Mouse (Mus musculus) MEL (cell line): Measurements from ENCODE around the gene Gli3. TPM values are rescaled to one million over a fixed set of nuclear protein-coding genes. Genes with fewer than 3 reads are reported as not detected.

Experiments
- DNase-seq: peaks from one replicate; pipeline ENCODE4 v3.0.0; 2011; ENCODE audit warnings: low read depth, low spot score
- H3K27ac ChIP-seq: 2 replicates; pipeline ENCODE4 v1.5.1; 2012; ENCODE audit warnings: low read depth, mild to moderate bottlenecking, control low read depth, low read length, moderate library complexity; ENCODE audit not compliant: control insufficient read depth
- H3K27me3 ChIP-seq, 2 experiments: fragments of 150-350 bp in 1 of 2; sonication (generic) in 1 of 2; 2 replicates each; pipeline ENCODE4 v1.6.1; 2012; ENCODE audit warnings: low read length in 2 of 2, mild to moderate bottlenecking in 2 of 2, improper control_type of control experiment in 1 of 2, moderate library complexity in 1 of 2; ENCODE audit not compliant: insufficient read depth in 2 of 2, control insufficient read depth in 1 of 2
- H3K36me3 ChIP-seq, 2 experiments: 2 replicates each; pipeline ENCODE4 v1.6.1; 2012 to 2014; ENCODE audit warnings: low read length in 2 of 2, improper control_type of control experiment in 1 of 2, inconsistent platforms in 1 of 2, mild to moderate bottlenecking in 1 of 2; ENCODE audit not compliant: insufficient read depth in 2 of 2, control insufficient read depth in 1 of 2
- H3K4me1 ChIP-seq, 2 experiments: fragments of 150-350 bp in 1 of 2; sonication (generic) in 1 of 2; 2 replicates each; pipeline ENCODE4 v1.6.1; 2012; ENCODE audit warnings: low read length in 2 of 2, improper control_type of control experiment in 1 of 2, mild to moderate bottlenecking in 1 of 2; ENCODE audit not compliant: insufficient read depth in 2 of 2, control insufficient read depth in 1 of 2
- H3K4me3 ChIP-seq, 2 experiments: fragments of 150-350 bp in 1 of 2; sonication (generic) in 1 of 2; 2 replicates each; pipeline ENCODE4 v1.5.1; 2012; ENCODE audit warnings: low read depth in 2 of 2, low read length in 2 of 2, mild to moderate bottlenecking in 2 of 2, moderate library complexity in 2 of 2, control low read depth in 1 of 2, improper control_type of control experiment in 1 of 2; ENCODE audit not compliant: control insufficient read depth in 1 of 2, insufficient read depth in 1 of 2
- H3K79me2 ChIP-seq: 2 replicates; pipeline ENCODE4 v1.6.1; 2012; ENCODE audit warnings: mild to moderate bottlenecking, low read length, moderate library complexity; ENCODE audit not compliant: control insufficient read depth, poor library complexity, insufficient read depth
- H3K9ac ChIP-seq: 2 replicates; pipeline ENCODE4 v1.6.1; 2012; ENCODE audit warnings: low read depth, mild to moderate bottlenecking, control low read depth, low read length, moderate library complexity; ENCODE audit not compliant: control insufficient read depth, poor library complexity, severe bottlenecking
- H3K9me3 ChIP-seq: fragments of 150-350 bp; sonication (generic); replicated peaks from 2 replicates; pipeline ENCODE4 v1.6.1; 2012; ENCODE audit warnings: mild to moderate bottlenecking, low read length, improper control_type of control experiment, moderate library complexity; ENCODE audit not compliant: insufficient read depth
- BHLHE40 ChIP-seq: IDR thresholded peaks from 2 replicates; pipeline ENCODE4 v1.6.1; 2012; ENCODE audit warnings: low read depth, mild to moderate bottlenecking, inconsistent platforms, low read length, improper control_type of control experiment, borderline replicate concordance
- CHD1 ChIP-seq: IDR thresholded peaks from 2 replicates; pipeline ENCODE4 v1.6.1; 2012; ENCODE audit warnings: low read depth, mild to moderate bottlenecking, inconsistent platforms, low read length, improper control_type of control experiment
- CHD2 ChIP-seq: IDR thresholded peaks from 2 replicates; pipeline ENCODE4 v1.6.1; 2011; ENCODE audit warnings: low read length, improper control_type of control experiment
- CTCF ChIP-seq, 3 experiments: IDR thresholded peaks in 2 of 3; conservative IDR thresholded peaks in 1 of 3; 2 replicates each; pipeline ENCODE4 v1.5.1; 2011 to 2012; ENCODE audit warnings: low read length in 3 of 3, low read depth in 2 of 3, mild to moderate bottlenecking in 2 of 3, improper control_type of control experiment in 1 of 3, inconsistent platforms in 1 of 3, mixed read lengths in 1 of 3, moderate library complexity in 1 of 3; ENCODE audit not compliant: control insufficient read depth in 1 of 3, insufficient read depth in 1 of 3, poor library complexity in 1 of 3, severe bottlenecking in 1 of 3
- E2F4 ChIP-seq: IDR thresholded peaks from 2 replicates; pipeline ENCODE4 v1.6.1; 2011; ENCODE audit warnings: low read depth, low read length, improper control_type of control experiment, borderline replicate concordance
- ELF1 ChIP-seq: IDR thresholded peaks from 2 replicates; pipeline ENCODE4 v1.6.1; 2014; ENCODE audit warnings: low read depth, mild to moderate bottlenecking, inconsistent platforms, low read length, improper control_type of control experiment, moderate library complexity
- ETS1 ChIP-seq: IDR thresholded peaks from 2 replicates; pipeline ENCODE4 v1.6.1; 2012; ENCODE audit warnings: low read depth, mild to moderate bottlenecking, inconsistent platforms, low read length, improper control_type of control experiment, moderate library complexity
- HCFC1 ChIP-seq: IDR thresholded peaks from 2 replicates; pipeline ENCODE4 v1.6.1; 2012; ENCODE audit warnings: low read depth, mild to moderate bottlenecking, inconsistent platforms, low read length, improper control_type of control experiment, moderate library complexity
- KAT2A ChIP-seq: conservative IDR thresholded peaks from 2 replicates; pipeline ENCODE4 v1.6.1; 2012; ENCODE audit warnings: low read depth, low read length, improper control_type of control experiment, inconsistent platforms
- MAFK ChIP-seq: IDR thresholded peaks from 2 replicates; pipeline ENCODE4 v1.6.1; 2011; ENCODE audit warnings: low read depth, mild to moderate bottlenecking, low read length, improper control_type of control experiment, borderline replicate concordance
- MAZ ChIP-seq: IDR thresholded peaks from 2 replicates; pipeline ENCODE4 v1.6.1; 2012; ENCODE audit warnings: low read depth, mild to moderate bottlenecking, inconsistent platforms, low read length, improper control_type of control experiment
- MYC ChIP-seq: IDR thresholded peaks from 2 replicates; pipeline ENCODE4 v1.6.1; 2011; ENCODE audit warnings: low read depth, mild to moderate bottlenecking, low read length, improper control_type of control experiment, moderate library complexity
- NELFE ChIP-seq: IDR thresholded peaks from 2 replicates; pipeline ENCODE4 v1.6.1; 2011; ENCODE audit warnings: low read depth, low read length, improper control_type of control experiment
- NRF1 ChIP-seq: IDR thresholded peaks from 2 replicates; pipeline ENCODE4 v1.6.1; 2014; ENCODE audit warnings: low read depth, mild to moderate bottlenecking, inconsistent platforms, low read length, improper control_type of control experiment, moderate library complexity; ENCODE audit not compliant: poor library complexity, insufficient read depth, severe bottlenecking
- POLR2A ChIP-seq, 2 experiments: IDR thresholded peaks; 2 replicates each; pipeline ENCODE4 v1.6.1; 2011 to 2012; ENCODE audit warnings: low read length in 2 of 2, mild to moderate bottlenecking in 2 of 2, control low read depth in 1 of 2, improper control_type of control experiment in 1 of 2, low read depth in 1 of 2, moderate library complexity in 1 of 2; ENCODE audit not compliant: control insufficient read depth in 1 of 2, insufficient read depth in 1 of 2, poor library complexity in 1 of 2
- POLR2AphosphoS2 ChIP-seq: IDR thresholded peaks from 2 replicates; pipeline ENCODE4 v1.6.1; 2011; ENCODE audit warnings: low read length, improper control_type of control experiment
- RAD21 ChIP-seq: IDR thresholded peaks from 2 replicates; pipeline ENCODE4 v1.6.1; 2011; ENCODE audit warnings: mild to moderate bottlenecking, low read depth, low read length, improper control_type of control experiment
- SIN3A ChIP-seq: IDR thresholded peaks from 2 replicates; pipeline ENCODE4 v1.6.1; 2012; ENCODE audit warnings: low read length, improper control_type of control experiment, inconsistent platforms
- TAL1 ChIP-seq: IDR thresholded peaks from 2 replicates; pipeline ENCODE4 v1.6.1; 2012; ENCODE audit warnings: mild to moderate bottlenecking, inconsistent platforms, low read length, moderate library complexity, mixed read lengths
- TBP ChIP-seq: IDR thresholded peaks from 2 replicates; pipeline ENCODE4 v1.8.0; 2011; ENCODE audit warnings: low read depth, low read length, improper control_type of control experiment
- TCF12 ChIP-seq: IDR thresholded peaks from 2 replicates; pipeline ENCODE4 v1.6.1; 2014; ENCODE audit warnings: low read depth, mild to moderate bottlenecking, inconsistent platforms, low read length, improper control_type of control experiment, moderate library complexity
- UBTF ChIP-seq: IDR thresholded peaks from 2 replicates; pipeline ENCODE4 v1.6.1; 2012; ENCODE audit warnings: low read depth, mild to moderate bottlenecking, inconsistent platforms, low read length, improper control_type of control experiment, moderate library complexity, borderline replicate concordance; ENCODE audit not compliant: insufficient read depth
- ZC3H11A ChIP-seq: IDR thresholded peaks from 2 replicates; pipeline ENCODE4 v1.6.1; 2012; ENCODE audit warnings: low read depth, mild to moderate bottlenecking, inconsistent platforms, low read length, improper control_type of control experiment
- polyA plus RNA-seq, 2 experiments: library from polyadenylated mRNA; stranded (reverse) in 1 of 2; unstranded in 1 of 2; fragments of >175 nt in 1 of 2; fragments of >200 nt in 1 of 2; gene quantifications; 2 replicates each; pipeline versions ENCODE4 v1.2.1 to v1.2.4; 2012; ENCODE audit warnings: low replicate concordance in 2 of 2, low read depth in 1 of 2; ENCODE audit not compliant: insufficient read length in 2 of 2, insufficient read depth in 1 of 2, missing spikeins in 1 of 2
- total RNA-seq: library from RNA; depleted of rRNA; stranded (reverse); fragments of 300-350 nt; gene quantifications from 2 replicates; pipeline ENCODE4 v1.2.3, GENCODE M21; 2012

The Gli3 gene
- total and polyA plus RNA-seq, 3 experiments, result not detected

DNA sequence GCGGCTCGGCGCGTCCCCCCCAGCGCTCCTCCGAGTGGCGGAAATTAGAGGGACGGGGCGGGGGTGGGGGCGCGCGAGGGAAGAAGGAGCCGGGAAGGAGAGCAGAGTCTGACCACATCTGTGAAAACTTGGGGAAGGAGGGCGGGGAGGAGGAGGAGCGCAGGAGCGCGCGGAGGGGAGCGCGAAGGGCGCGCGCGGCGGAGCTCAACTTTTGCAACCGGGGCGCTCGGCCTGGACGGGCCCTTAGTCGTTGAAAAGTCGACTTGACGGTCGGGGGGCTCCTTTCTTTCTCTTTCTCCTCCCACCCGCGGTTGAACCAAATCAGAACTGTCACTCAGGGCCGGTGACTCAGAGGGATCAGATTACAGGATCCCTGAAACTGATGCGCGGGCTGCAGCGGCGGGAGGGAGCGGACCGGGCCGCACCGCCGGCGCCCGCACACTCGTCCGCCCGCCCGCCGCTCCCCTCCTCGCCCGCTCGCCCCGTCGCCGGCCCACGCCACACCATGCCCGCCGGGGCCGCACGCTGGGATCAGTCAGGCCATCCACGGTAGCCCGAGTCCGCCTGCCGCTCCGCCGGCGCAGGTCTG is 551 bp downstream of the Gli3 start:
- Histone ChIP-seq H3K27me3 (no peaks in the 10 kb centered on the region), H3K9me3 (no peaks in the 10 kb centered on the region), H3K79me2 (no peaks in the 10 kb centered on the region), H3K36me3 (no peaks in the 10 kb centered on the region), H3K4me3 (no peak overlapping the region), H3K9ac (no peak overlapping the region), H3K27ac (no peak overlapping the region), H3K4me1 (no peaks in the 10 kb centered on the region)
- DNase-seq, result no peak
- no peak for TF ChIP-seq ZC3H11A
- TF ChIP-seq CHD1, result no peak
- TF ChIP-seq ELF1, result no peak
- TF ChIP-seq RAD21, result no peak
- no peak for TF ChIP-seq E2F4
- TF ChIP-seq UBTF, result no peak
- no peak for TF ChIP-seq HCFC1
- no peak for TF ChIP-seq BHLHE40
- TF ChIP-seq MAFK, result no peak
- no peak for TF ChIP-seq SIN3A
- no peak for TF ChIP-seq POLR2A (IDR thresholded peaks at IDR 0.05; ENCODE audit: control insufficient read depth in 1 of 2, insufficient read depth in 1 of 2, low read depth in 1 of 2, low read length in 2 of 2, poor library complexity in 1 of 2)
- no peak for TF ChIP-seq NRF1
- no peak for TF ChIP-seq ETS1
- TF ChIP-seq CTCF (IDR thresholded peaks at IDR 0.05 in 2 of 3, conservative IDR thresholded peaks at IDR 0.05 in 1 of 3; ENCODE audit: control insufficient read depth in 1 of 3, insufficient read depth in 1 of 3, low read depth in 2 of 3, low read length in 3 of 3, poor library complexity in 1 of 3, severe bottlenecking in 1 of 3), result no peak
- TF ChIP-seq TCF12, result no peak
- no peak for TF ChIP-seq TBP

DNA sequence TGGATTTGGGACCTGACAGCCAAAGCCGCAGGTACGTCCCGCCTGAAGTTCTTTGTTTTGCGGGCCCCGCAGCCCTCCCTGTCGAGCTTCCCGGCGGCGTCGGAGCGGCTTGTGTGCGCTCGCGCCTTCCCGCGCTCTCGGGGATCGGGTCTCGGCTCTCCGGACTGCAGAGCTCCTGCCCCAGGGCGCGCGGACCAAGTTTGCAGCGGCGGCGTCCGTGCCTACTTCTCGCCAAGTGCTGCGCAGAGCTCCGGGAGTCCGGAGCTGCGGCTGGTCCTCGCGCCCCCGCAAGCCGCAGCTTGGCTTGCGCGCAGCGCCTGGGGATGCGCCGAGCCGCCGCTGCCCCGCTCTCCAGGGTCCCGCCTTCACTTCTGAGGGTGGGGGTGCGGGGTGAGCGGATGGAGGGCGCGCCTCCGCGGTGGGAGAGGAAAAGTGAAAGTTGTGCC is 1.1 kb downstream of the Gli3 start:
- Histone ChIP-seq H3K36me3 (no peaks in the 10 kb centered on the region), H3K4me3 (no peak overlapping the region), H3K4me1 (no peaks in the 10 kb centered on the region), H3K9me3 (no peaks in the 10 kb centered on the region), H3K27me3 (no peaks in the 10 kb centered on the region), H3K9ac (no peak overlapping the region), H3K27ac (no peak overlapping the region), H3K79me2 (no peaks in the 10 kb centered on the region)
- DNase-seq, result no peak
- no peak for TF ChIP-seq POLR2AphosphoS2
- TF ChIP-seq MAZ, result no peak
- TF ChIP-seq CHD2, result no peak
- no peak for TF ChIP-seq KAT2A
- TF ChIP-seq TCF12, result no peak
- no peak for TF ChIP-seq CTCF (IDR thresholded peaks at IDR 0.05 in 2 of 3, conservative IDR thresholded peaks at IDR 0.05 in 1 of 3; ENCODE audit: control insufficient read depth in 1 of 3, insufficient read depth in 1 of 3, low read depth in 2 of 3, low read length in 3 of 3, poor library complexity in 1 of 3, severe bottlenecking in 1 of 3)
- no peak for TF ChIP-seq NELFE
- TF ChIP-seq MYC, result no peak
- TF ChIP-seq E2F4, result no peak
- TF ChIP-seq TAL1, result no peak
